Mouse (Mus musculus) small intestine, adult 2 months (tissue): Measurements from ENCODE around the gene Tuft1.

Source experiments
- CTCF ChIP-seq: fragments of 200-500 bp; IDR thresholded peaks from 2 replicates; pipeline ENCODE4 v1.5.1; 2012; ENCODE audit warnings: low read depth, mild to moderate bottlenecking, control low read depth, inconsistent platforms, low read length, moderate library complexity, mixed read lengths; ENCODE audit not compliant: insufficient replicate concordance, insufficient read length; ENCODE audit errors: extremely low read depth
- POLR2A ChIP-seq: fragments of 200-500 bp; IDR thresholded peaks from 2 replicates; pipeline ENCODE4 v1.6.1; 2012; ENCODE audit warnings: low read depth, mild to moderate bottlenecking, control low read depth, inconsistent platforms, low read length, moderate library complexity

DNA sequence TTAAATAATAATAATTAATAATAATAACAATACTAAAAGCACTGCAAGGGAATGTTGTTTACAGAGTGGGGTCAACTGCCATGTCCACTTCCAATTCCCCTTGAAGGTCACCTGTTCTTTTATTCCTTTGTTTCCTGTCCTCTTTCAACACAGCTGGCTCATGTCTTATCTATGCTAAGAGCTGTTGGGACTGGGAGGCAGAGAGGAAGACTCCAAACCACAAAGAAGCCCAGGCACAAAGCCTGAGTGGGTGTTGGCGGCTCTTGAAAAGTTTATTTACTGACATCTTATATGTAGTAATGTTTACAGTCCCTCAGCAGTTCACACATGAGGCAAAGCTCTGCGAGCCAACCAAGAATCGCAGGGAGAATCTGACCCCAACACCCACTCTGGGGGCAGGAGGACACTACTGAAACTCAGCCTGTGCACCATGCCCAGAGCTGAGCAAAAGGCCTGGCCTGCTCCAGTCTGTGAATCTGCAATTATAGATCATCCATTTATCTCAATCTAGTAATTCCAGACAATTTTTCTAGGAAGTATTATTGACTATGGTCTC lies 61.4 kb downstream of the Tuft1 start:
- TF ChIP-seq CTCF (no peak), POLR2A (no peak)
